Mouse (Mus musculus) erythroblast, embryonic 14.5 days (primary cell): ENCODE results near the gene Ccnd2.

Experiments
- GATA1 ChIP-seq: IDR thresholded peaks from 2 replicates; pipeline ENCODE4 v1.6.1; 2012; ENCODE audit warnings: low read length, inconsistent platforms, mixed read lengths
- TAL1 ChIP-seq: IDR thresholded peaks from 3 replicates; pipeline ENCODE4 v1.6.1; 2012; ENCODE audit warnings: low read length, inconsistent platforms, mixed read lengths

GRCm38 (mm10) chr6:127181296-127181695, 29.3 kb upstream of the Ccnd2 start:
- no peak for TF ChIP-seq TAL1
- TF ChIP-seq GATA1: no peak
